Mouse (Mus musculus) thymus, adult 2 months (tissue): ENCODE measurements around the gene Ncdn. TPM values are rescaled to one million over a fixed set of nuclear protein-coding genes. Genes with fewer than 3 reads are reported as not detected.

Experiments used
- DNase-seq: peaks from one replicate; pipeline ENCODE4 v3.0.0; 2021
- H3K27ac ChIP-seq: fragments of 200-500 bp; 2 replicates; pipeline ENCODE4 v1.5.1; 2012; ENCODE audit warnings: low read length, control low read depth; ENCODE audit not compliant: control insufficient read depth, insufficient read depth
- H3K27me3 ChIP-seq: fragments of 200-500 bp; 2 replicates; pipeline ENCODE4 v1.6.1; 2012; ENCODE audit warnings: mild to moderate bottlenecking, low read length, moderate library complexity, mixed read lengths; ENCODE audit not compliant: control insufficient read depth, insufficient read depth
- H3K36me3 ChIP-seq: fragments of 200-500 bp; 2 replicates; pipeline ENCODE4 v1.6.1; 2012; ENCODE audit warnings: mild to moderate bottlenecking, low read length, moderate library complexity; ENCODE audit not compliant: control insufficient read depth, insufficient read depth
- H3K4me1 ChIP-seq: fragments of 200-500 bp; replicated peaks from 2 replicates; pipeline ENCODE4 v1.6.1; 2012; ENCODE audit warnings: low read length; ENCODE audit not compliant: control insufficient read depth, insufficient read depth
- H3K4me3 ChIP-seq: fragments of 200-500 bp; 2 replicates; pipeline ENCODE4 v1.5.1; 2012; ENCODE audit warnings: mild to moderate bottlenecking, low read length, control low read depth, moderate library complexity; ENCODE audit not compliant: control insufficient read depth, insufficient read depth
- CTCF ChIP-seq: fragments of 200-500 bp; IDR thresholded peaks from 2 replicates; pipeline ENCODE4 v1.5.1; 2012; ENCODE audit warnings: mild to moderate bottlenecking, control low read depth, low read length, moderate library complexity, borderline replicate concordance; ENCODE audit not compliant: control insufficient read depth, poor library complexity, insufficient read depth; ENCODE audit errors: extremely low read depth
- POLR2A ChIP-seq: fragments of 200-500 bp; IDR thresholded peaks from 2 replicates; pipeline ENCODE4 v1.6.1; 2012; ENCODE audit warnings: mild to moderate bottlenecking, low read length, control low read depth, moderate library complexity; ENCODE audit not compliant: control insufficient read depth, poor library complexity, insufficient read depth; ENCODE audit errors: extremely low read depth
- WGBS: fragments of 180-500 bp; shearing (Covaris S2); methylation state at CpG from one replicate; pipeline ENCODE4 v1.1.7; 2018; 5-methylcytosine and 5-hydroxymethylcytosine counted together
- polyA plus RNA-seq: library from polyadenylated mRNA; depleted of rRNA; stranded (reverse); fragments of >200 nt; gene quantifications from 2 replicates; pipeline ENCODE4 v1.2.3, GENCODE M21; 2012; rRNA removed

Ncdn gene
- polyA plus RNA-seq, 1 experiment, result 53.6 TPM

GRCm38 (mm10) chr4:126734001-126734603 is 19.1 kb downstream of the Ncdn start:
- no peaks in the 10 kb centered on the region for H3K4me1 ChIP-seq
- TF ChIP-seq CTCF, result no peak
- TF ChIP-seq POLR2A, result no peak
- no peak for DNase-seq
- no peak overlapping the region for H3K27ac ChIP-seq
- H3K36me3 ChIP-seq, result no peaks in the 10 kb centered on the region
- H3K27me3 ChIP-seq, result peaks cover 21% of the 10 kb centered on the region
- H3K4me3 ChIP-seq, result no peak overlapping the region
- 8% methylated on average over 16 of the region's 16 CpGs for WGBS

- H3K27ac ChIP-seq, result no peak overlapping the region
- no peak overlapping the region for H3K4me3 ChIP-seq
- H3K27me3 ChIP-seq, result peaks cover 21% of the 10 kb centered on the region
- TF ChIP-seq CTCF (no peak), POLR2A (no peak)
- H3K36me3 ChIP-seq, result no peaks in the 10 kb centered on the region
- no peak for DNase-seq
- 11% methylated on average over 26 of the region's 26 CpGs for WGBS
- H3K4me1 ChIP-seq, result no peaks in the 10 kb centered on the region
Observed at GRCm38 (mm10) chr4:126732531-126733380, 20.5 kb downstream of the Ncdn start.

- Histone ChIP-seq H3K36me3 (no peaks in the 10 kb centered on the region), H3K4me3 (no peak overlapping the region), H3K4me1 (no peaks in the 10 kb centered on the region), H3K27ac (no peak overlapping the region), H3K27me3 (peaks cover 21% of the 10 kb centered on the region)
- DNase-seq, result no peak
- TF ChIP-seq CTCF (no peak), POLR2A (no peak)
- 7% methylated on average over 18 of the region's 18 CpGs for WGBS
Observed at GRCm38 (mm10) chr4:126732111-126732510, 21.1 kb downstream of the Ncdn start.

GRCm38 (mm10) chr4:126707439-126707826 is 45.8 kb downstream of the Ncdn start:
- peaks cover 40% of the 10 kb centered on the region for H3K36me3 ChIP-seq
- H3K4me3 ChIP-seq, result no peak overlapping the region
- TF ChIP-seq POLR2A (no peak), CTCF (no peak)
- no peak overlapping the region for H3K27ac ChIP-seq
- no peaks in the 10 kb centered on the region for H3K27me3 ChIP-seq
- WGBS, result 97% methylated on average over 5 of the region's 5 CpGs
- no peaks in the 10 kb centered on the region for H3K4me1 ChIP-seq
- no peak for DNase-seq

GRCm38 (mm10) chr4:126706630-126707438 is 46.4 kb downstream of the Ncdn start:
- 96% methylated on average over 12 of the region's 12 CpGs for WGBS
- Histone ChIP-seq H3K36me3 (peaks cover 40% of the 10 kb centered on the region), H3K4me1 (no peaks in the 10 kb centered on the region), H3K4me3 (no peak overlapping the region), H3K27ac (no peak overlapping the region), H3K27me3 (no peaks in the 10 kb centered on the region)
- DNase-seq, result no peak
- TF ChIP-seq POLR2A (no peak), CTCF (no peak)

- 99% methylated on average over 4 of the region's 4 CpGs for WGBS
- Histone ChIP-seq H3K4me1 (no peaks in the 10 kb centered on the region), H3K4me3 (no peak overlapping the region), H3K27ac (no peak overlapping the region), H3K27me3 (no peaks in the 10 kb centered on the region), H3K36me3 (peaks cover 11% of the 10 kb centered on the region)
- DNase-seq, result no peak
- TF ChIP-seq CTCF (no peak), POLR2A (no peak)
Observed at GRCm38 (mm10) chr4:126696908-126697307, 56.3 kb downstream of the Ncdn start.

Other genes starting within 250 kb of the Ncdn start
- gene Ago4, start 220.0 kb downstream of the Ncdn start, polyA plus RNA-seq, result 0.48 and 0.62 TPM in 2 replicates
- gene Clspn, start 196.5 kb downstream of the Ncdn start, polyA plus RNA-seq, result 8.1 and 11.4 TPM in 2 replicates
- gene 5730409E04Rik, start 143.6 kb downstream of the Ncdn start, polyA plus RNA-seq, result 3.6 and 4.6 TPM in 2 replicates
- 229 and 262 TPM in 2 replicates for gene Psmb2, start 75.8 kb downstream of the Ncdn start, polyA plus RNA-seq
- gene Tfap2e, start 17.2 kb downstream of the Ncdn start, polyA plus RNA-seq, result 0.07 and 0.20 TPM in 2 replicates
- gene AU040320, start 106 bp upstream of the Ncdn start, polyA plus RNA-seq, result 31.6 and 40.0 TPM in 2 replicates
- gene Zmym4, start 214.7 kb upstream of the Ncdn start, polyA plus RNA-seq, result 7.9 and 8.9 TPM in 2 replicates